Mouse (Mus musculus) adrenal gland, adult 2 months (tissue): ENCODE measurements around the gene Spata21. TPM values are rescaled to one million over a fixed set of nuclear protein-coding genes. Genes with fewer than 3 reads are reported as not detected.

ENCODE experiments used
- DNase-seq: peaks from one replicate; pipeline ENCODE4 v3.0.0; 2021
- polyA plus RNA-seq: library from polyadenylated mRNA; depleted of rRNA; stranded (reverse); fragments of >200 nt; gene quantifications from 2 replicates; pipeline ENCODE4 v1.2.3, GENCODE M21; 2012; rRNA removed
- total RNA-seq, 2 experiments: library from RNA; stranded (reverse); gene quantifications; 2 replicates each; pipeline ENCODE4 v1.2.3; 2021

The Spata21 gene
- total and polyA plus RNA-seq, 3 experiments: not detected

GRCm38 (mm10) chr4:141158609-141159008, 70.5 kb downstream of the Spata21 start:
- no peak for DNase-seq

DNA sequence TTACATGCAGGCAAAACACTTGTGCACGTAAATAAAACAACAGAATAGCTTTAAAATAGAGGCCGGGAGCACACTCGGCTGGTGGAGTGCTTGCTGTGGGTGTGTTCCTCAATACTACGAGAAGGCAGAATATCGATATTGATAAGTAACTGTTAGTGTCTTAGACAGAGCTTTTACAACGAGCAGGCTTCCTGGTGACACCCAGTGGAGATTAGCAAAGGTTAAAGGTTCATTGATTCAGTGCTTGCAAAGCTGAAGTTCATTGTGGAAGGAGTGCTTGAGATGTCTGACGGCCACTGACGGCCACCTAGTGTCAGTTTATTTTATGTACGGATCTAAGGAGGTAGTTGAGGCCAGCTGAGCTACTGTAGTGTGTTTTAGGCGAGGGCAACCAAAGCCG, 71.0 kb downstream of the Spata21 start:
- no peak for DNase-seq

DNA sequence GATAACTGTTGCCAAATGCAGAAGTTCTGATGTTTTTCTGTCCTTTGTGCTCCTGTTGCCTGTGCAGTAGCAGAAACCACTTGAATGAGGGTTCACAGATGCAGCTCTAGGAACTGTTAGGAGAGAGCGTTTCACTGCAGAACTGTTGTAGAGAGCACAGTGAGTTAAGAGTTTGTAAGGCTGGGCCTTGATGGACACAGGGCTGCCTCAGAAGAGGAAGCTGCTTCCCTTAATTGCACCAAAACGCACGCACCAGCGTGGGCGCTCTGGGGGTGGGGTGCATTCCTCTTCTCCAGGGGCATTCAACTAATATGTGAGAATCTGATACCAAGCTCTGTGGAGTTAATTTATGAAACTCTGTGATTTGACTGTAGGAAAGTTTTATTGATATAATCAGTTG, 71.5 kb downstream of the Spata21 start:
- DNase-seq: no peak

DNA sequence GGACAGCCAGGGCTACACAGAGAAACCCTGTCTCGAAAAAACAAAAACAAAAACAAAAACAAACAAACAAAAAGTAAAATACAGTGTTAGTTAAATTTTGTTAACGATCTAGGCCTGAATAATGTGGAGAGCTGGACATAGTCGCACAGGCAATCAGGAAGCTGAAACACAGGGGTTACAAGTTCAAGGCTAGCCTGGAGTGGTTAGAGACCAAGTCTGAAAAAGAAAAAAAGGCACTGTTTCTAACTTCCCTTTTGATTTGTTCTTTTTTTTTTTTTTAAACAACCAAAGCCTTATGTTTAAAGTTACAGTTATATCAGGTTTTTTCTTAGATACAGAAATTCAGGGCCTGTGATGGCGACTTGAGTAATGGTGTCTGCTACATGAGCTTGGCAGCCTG, 72.1 kb downstream of the Spata21 start:
- DNase-seq: no peak

DNA sequence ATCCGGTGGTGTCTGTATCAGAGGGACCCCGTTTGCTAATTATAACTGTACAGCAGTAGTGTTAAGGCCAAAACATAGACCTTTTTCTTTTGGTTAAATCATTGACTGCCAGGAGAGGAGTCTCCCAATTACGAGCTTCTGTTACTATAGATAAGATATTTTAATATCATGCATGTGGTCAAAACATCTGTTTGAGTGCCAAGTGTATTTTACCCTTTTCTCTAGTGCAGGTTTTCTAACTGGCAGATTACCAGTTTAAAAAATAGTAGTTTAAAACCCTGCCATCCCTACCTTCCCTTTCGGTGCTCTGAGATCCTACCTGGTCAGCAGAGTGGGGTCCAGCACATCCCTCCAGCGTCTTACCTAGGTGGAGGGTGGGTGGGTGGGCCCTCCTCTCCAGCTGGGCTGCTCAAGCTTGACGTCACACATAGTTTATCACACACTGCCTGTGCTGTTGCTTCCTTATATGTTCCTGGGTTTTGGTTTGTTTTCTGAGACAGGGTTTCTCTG, 73.6 kb downstream of the Spata21 start:
- no peak for DNase-seq

Other genes with a start within 250 kb of the Spata21 start
- gene Padi1, start 242.6 kb upstream of the Spata21 start, total RNA-seq: not detected
- gene Padi1, start 242.6 kb upstream of the Spata21 start, polyA plus RNA-seq: not detected in 2 replicates
- gene Padi2, start 182.0 kb upstream of the Spata21 start, total RNA-seq: 10 to 100 TPM in 1 of 2 experiments, 1 to 10 TPM in 1; 1.7 to 13.8 TPM
- gene Padi2, start 182.0 kb upstream of the Spata21 start, polyA plus RNA-seq: 7.7 and 10.5 TPM in 2 replicates
- 100 to 1,000 TPM; 462 to 500 TPM for gene Sdhb, start 127.1 kb upstream of the Spata21 start, total RNA-seq
- gene Sdhb, start 127.1 kb upstream of the Spata21 start, polyA plus RNA-seq: 334 and 363 TPM in 2 replicates
- 10 to 100 TPM; 31.8 to 37.1 TPM for gene Atp13a2, start 101.5 kb upstream of the Spata21 start, total RNA-seq
- gene Atp13a2, start 101.5 kb upstream of the Spata21 start, polyA plus RNA-seq: 183 and 226 TPM in 2 replicates
- gene Mfap2, start 77.9 kb upstream of the Spata21 start, total RNA-seq: 10 to 100 TPM in 1 of 2 experiments, 1 to 10 TPM in 1; 5.7 to 11.1 TPM
- gene Mfap2, start 77.9 kb upstream of the Spata21 start, polyA plus RNA-seq: 37.8 and 42.4 TPM in 2 replicates
- 1 to 10 TPM; 5.6 to 7.4 TPM for gene Crocc, start 27.8 kb upstream of the Spata21 start, total RNA-seq
- 7.1 and 10.5 TPM in 2 replicates for gene Crocc, start 27.8 kb upstream of the Spata21 start, polyA plus RNA-seq
- gene Necap2, start 10.0 kb upstream of the Spata21 start, total RNA-seq: 10 to 100 TPM; 55.8 to 65.3 TPM
- 54.8 and 63.7 TPM in 2 replicates for gene Necap2, start 10.0 kb upstream of the Spata21 start, polyA plus RNA-seq
- gene Szrd1, start 51.4 kb downstream of the Spata21 start, total RNA-seq: 100 to 1,000 TPM; 130 to 135 TPM
- gene Szrd1, start 51.4 kb downstream of the Spata21 start, polyA plus RNA-seq: 65.0 and 75.7 TPM in 2 replicates
- 10 to 100 TPM; 19.9 to 22.2 TPM for gene Fbxo42, start 59.6 kb downstream of the Spata21 start, total RNA-seq
- gene Fbxo42, start 59.6 kb downstream of the Spata21 start, polyA plus RNA-seq: 11.3 and 11.4 TPM in 2 replicates
- gene Rsg1, start 125.6 kb downstream of the Spata21 start, total RNA-seq: 1 to 10 TPM in 1 of 2 experiments, under 1 TPM in 1; 0.86 to 1.1 TPM
- 1.7 and 2.3 TPM in 2 replicates for gene Rsg1, start 125.6 kb downstream of the Spata21 start, polyA plus RNA-seq
- 10 to 100 TPM; 50.9 to 65.1 TPM for gene Arhgef19, start 151.2 kb downstream of the Spata21 start, total RNA-seq
- 58.3 and 75.8 TPM in 2 replicates for gene Arhgef19, start 151.2 kb downstream of the Spata21 start, polyA plus RNA-seq
- 10 to 100 TPM; 11.7 to 19.4 TPM for gene Epha2, start 212.9 kb downstream of the Spata21 start, total RNA-seq
- 18.0 and 24.1 TPM in 2 replicates for gene Epha2, start 212.9 kb downstream of the Spata21 start, polyA plus RNA-seq